Mouse (Mus musculus): ENCODE measurements at regions not wholly inside any gene's neighbourhood (a gene's known extent, or its start where the extent isn't known, plus 50 kb on each side); places are given as distances from the start of the nearest gene placed in this dataset.

- Histone ChIP-seq H3K4me3 (ENCODE audit: low read depth, low read length) (no peak overlapping the region), H3K9ac (replicated peaks; ENCODE audit: low read depth, low read length) (no peak overlapping the region), H3K36me3 (ENCODE audit: control insufficient read depth, insufficient read depth, low read length) (no peaks in the 10 kb centered on the region), H3K9me3 (ENCODE audit: control insufficient read depth, low read length) (no peaks in the 10 kb centered on the region), H3K4me2 (ENCODE audit: low read depth, low read length) (no peak overlapping the region), H3K4me1 (ENCODE audit: control insufficient read depth, insufficient read depth, low read length) (no peaks in the 10 kb centered on the region), H3K27me3 (ENCODE audit: control insufficient read depth, insufficient read depth, low read length) (no peaks in the 10 kb centered on the region), H3K27ac (ENCODE audit: low read depth, low read length) (no peak overlapping the region)
- no peak for ATAC-seq (ENCODE audit: low read depth)
Measured at GRCm38 (mm10) chr1:81912607-81913006, 320.3 kb upstream of the Gm9747 start.

- Histone ChIP-seq H3K9ac (replicated peaks; ENCODE audit: low read depth, low read length) (no peak overlapping the region), H3K27me3 (ENCODE audit: control insufficient read depth, insufficient read depth, low read length) (no peaks in the 10 kb centered on the region), H3K4me1 (ENCODE audit: control insufficient read depth, insufficient read depth, low read length) (no peaks in the 10 kb centered on the region), H3K4me3 (ENCODE audit: low read depth, low read length) (no peak overlapping the region), H3K9me3 (ENCODE audit: control insufficient read depth, low read length) (no peaks in the 10 kb centered on the region), H3K27ac (ENCODE audit: low read depth, low read length) (no peak overlapping the region), H3K36me3 (ENCODE audit: control insufficient read depth, insufficient read depth, low read length) (no peaks in the 10 kb centered on the region), H3K4me2 (ENCODE audit: low read depth, low read length) (no peak overlapping the region)
- WGBS: 91% methylated on average over 4 of the region's 4 CpGs
- no peak for ATAC-seq (ENCODE audit: low read depth)
Measured at GRCm38 (mm10) chr1:81913561-81913964, 319.3 kb upstream of the Gm9747 start.

GRCm38 (mm10) chr1:81916840-81917239 lies 316.1 kb upstream of the Gm9747 start:
- 80% methylated on average over 2 of the region's 2 CpGs for WGBS
- Histone ChIP-seq H3K9ac (replicated peaks; ENCODE audit: low read depth, low read length) (no peak overlapping the region), H3K36me3 (ENCODE audit: control insufficient read depth, insufficient read depth, low read length) (no peaks in the 10 kb centered on the region), H3K27ac (ENCODE audit: low read depth, low read length) (no peak overlapping the region), H3K4me1 (ENCODE audit: control insufficient read depth, insufficient read depth, low read length) (no peaks in the 10 kb centered on the region), H3K4me3 (ENCODE audit: low read depth, low read length) (no peak overlapping the region), H3K9me3 (ENCODE audit: control insufficient read depth, low read length) (no peaks in the 10 kb centered on the region), H3K27me3 (ENCODE audit: control insufficient read depth, insufficient read depth, low read length) (no peaks in the 10 kb centered on the region), H3K4me2 (ENCODE audit: low read depth, low read length) (no peak overlapping the region)
- ATAC-seq (ENCODE audit: low read depth): no peak

GRCm38 (mm10) chr1:81927721-81928120 lies 305.2 kb upstream of the Gm9747 start:
- H3K27ac ChIP-seq (ENCODE audit: low read depth, low read length): no peak overlapping the region
- no peak overlapping the region for H3K9ac ChIP-seq (replicated peaks; ENCODE audit: low read depth, low read length)
- WGBS: 93% methylated on average over 5 of the region's 5 CpGs
- no peaks in the 10 kb centered on the region for H3K9me3 ChIP-seq (ENCODE audit: control insufficient read depth, low read length)
- ATAC-seq (ENCODE audit: low read depth): no peak
- H3K27me3 ChIP-seq (ENCODE audit: control insufficient read depth, insufficient read depth, low read length): no peaks in the 10 kb centered on the region
- no peaks in the 10 kb centered on the region for H3K4me1 ChIP-seq (ENCODE audit: control insufficient read depth, insufficient read depth, low read length)
- H3K36me3 ChIP-seq (ENCODE audit: control insufficient read depth, insufficient read depth, low read length): no peaks in the 10 kb centered on the region
- H3K4me3 ChIP-seq (ENCODE audit: low read depth, low read length): no peak overlapping the region
- H3K4me2 ChIP-seq (ENCODE audit: low read depth, low read length): no peak overlapping the region

- Histone ChIP-seq H3K27ac (ENCODE audit: low read depth, low read length) (no peak overlapping the region), H3K4me1 (ENCODE audit: control insufficient read depth, insufficient read depth, low read length) (no peaks in the 10 kb centered on the region), H3K9me3 (ENCODE audit: control insufficient read depth, low read length) (no peaks in the 10 kb centered on the region), H3K4me3 (ENCODE audit: low read depth, low read length) (no peak overlapping the region), H3K27me3 (ENCODE audit: control insufficient read depth, insufficient read depth, low read length) (no peaks in the 10 kb centered on the region), H3K4me2 (ENCODE audit: low read depth, low read length) (no peak overlapping the region), H3K36me3 (ENCODE audit: control insufficient read depth, insufficient read depth, low read length) (no peaks in the 10 kb centered on the region), H3K9ac (replicated peaks; ENCODE audit: low read depth, low read length) (no peak overlapping the region)
- no peak for ATAC-seq (ENCODE audit: low read depth)
Measured at GRCm38 (mm10) chr1:81933064-81933463, 299.8 kb upstream of the Gm9747 start.

- H3K27ac ChIP-seq (ENCODE audit: low read depth, low read length): no peak overlapping the region
- ATAC-seq (ENCODE audit: low read depth): peak; percentile 65; the same call in 1 of the 2 replicates
- H3K36me3 ChIP-seq (ENCODE audit: control insufficient read depth, insufficient read depth, low read length): no peaks in the 10 kb centered on the region
- H3K4me1 ChIP-seq (ENCODE audit: control insufficient read depth, insufficient read depth, low read length): no peaks in the 10 kb centered on the region
- H3K27me3 ChIP-seq (ENCODE audit: control insufficient read depth, insufficient read depth, low read length): no peaks in the 10 kb centered on the region
- no peak overlapping the region for H3K9ac ChIP-seq (replicated peaks; ENCODE audit: low read depth, low read length)
- H3K4me3 ChIP-seq (ENCODE audit: low read depth, low read length): no peak overlapping the region
- 45% methylated on average over 5 of the region's 5 CpGs for WGBS
- no peaks in the 10 kb centered on the region for H3K9me3 ChIP-seq (ENCODE audit: control insufficient read depth, low read length)
- H3K4me2 ChIP-seq (ENCODE audit: low read depth, low read length): no peak overlapping the region
Measured at GRCm38 (mm10) chr1:81945236-81945635, 287.7 kb upstream of the Gm9747 start.

GRCm38 (mm10) chr1:81950140-81950550 lies 282.8 kb upstream of the Gm9747 start:
- no peaks in the 10 kb centered on the region for H3K36me3 ChIP-seq (ENCODE audit: control insufficient read depth, insufficient read depth, low read length)

GRCm38 (mm10) chr1:81950853-81951252 lies 282.1 kb upstream of the Gm9747 start:
- H3K4me2 ChIP-seq (ENCODE audit: low read depth, low read length): no peak overlapping the region
- WGBS: 79% methylated on average over 1 of the region's 1 CpGs
- H3K9ac ChIP-seq (replicated peaks; ENCODE audit: low read depth, low read length): no peak overlapping the region
- no peak overlapping the region for H3K27ac ChIP-seq (ENCODE audit: low read depth, low read length)
- ATAC-seq (ENCODE audit: low read depth): no peak
- no peaks in the 10 kb centered on the region for H3K9me3 ChIP-seq (ENCODE audit: control insufficient read depth, low read length)
- no peaks in the 10 kb centered on the region for H3K27me3 ChIP-seq (ENCODE audit: control insufficient read depth, insufficient read depth, low read length)
- no peaks in the 10 kb centered on the region for H3K36me3 ChIP-seq (ENCODE audit: control insufficient read depth, insufficient read depth, low read length)
- no peak overlapping the region for H3K4me3 ChIP-seq (ENCODE audit: low read depth, low read length)
- no peaks in the 10 kb centered on the region for H3K4me1 ChIP-seq (ENCODE audit: control insufficient read depth, insufficient read depth, low read length)

More at GRCm38 (mm10) chr1:81950140-81950550, 282.8 kb upstream of the Gm9747 start:
- no peaks in the 10 kb centered on the region for H3K27me3 ChIP-seq (ENCODE audit: control insufficient read depth, insufficient read depth, low read length)
- no peaks in the 10 kb centered on the region for H3K4me1 ChIP-seq (ENCODE audit: control insufficient read depth, insufficient read depth, low read length)
- no peaks in the 10 kb centered on the region for H3K9me3 ChIP-seq (ENCODE audit: control insufficient read depth, low read length)
- no peak overlapping the region for H3K4me2 ChIP-seq (ENCODE audit: low read depth, low read length)
- H3K4me3 ChIP-seq (ENCODE audit: low read depth, low read length): no peak overlapping the region
- no peak overlapping the region for H3K9ac ChIP-seq (replicated peaks; ENCODE audit: low read depth, low read length)
- H3K27ac ChIP-seq (ENCODE audit: low read depth, low read length): no peak overlapping the region
- ATAC-seq (ENCODE audit: low read depth): no peak
- 78% methylated on average over 3 of the region's 3 CpGs for WGBS

- Histone ChIP-seq H3K36me3 (ENCODE audit: control insufficient read depth, insufficient read depth, low read length) (no peaks in the 10 kb centered on the region), H3K9ac (replicated peaks; ENCODE audit: low read depth, low read length) (no peak overlapping the region), H3K4me3 (ENCODE audit: low read depth, low read length) (no peak overlapping the region), H3K4me2 (ENCODE audit: low read depth, low read length) (no peak overlapping the region), H3K4me1 (ENCODE audit: control insufficient read depth, insufficient read depth, low read length) (no peaks in the 10 kb centered on the region), H3K27me3 (ENCODE audit: control insufficient read depth, insufficient read depth, low read length) (no peaks in the 10 kb centered on the region), H3K9me3 (ENCODE audit: control insufficient read depth, low read length) (no peaks in the 10 kb centered on the region), H3K27ac (ENCODE audit: low read depth, low read length) (no peak overlapping the region)
- no peak for ATAC-seq (ENCODE audit: low read depth)
- whole genome bisulfite sequencing: 88% methylated on average over 4 of the region's 4 CpGs
Measured at GRCm38 (mm10) chr1:81951493-81952011, 281.4 kb upstream of the Gm9747 start.

GRCm38 (mm10) chr1:81952095-81952494 lies 280.8 kb upstream of the Gm9747 start:
- Histone ChIP-seq H3K4me2 (ENCODE audit: low read depth, low read length) (no peak overlapping the region), H3K36me3 (ENCODE audit: control insufficient read depth, insufficient read depth, low read length) (no peaks in the 10 kb centered on the region), H3K27me3 (ENCODE audit: control insufficient read depth, insufficient read depth, low read length) (no peaks in the 10 kb centered on the region), H3K4me1 (ENCODE audit: control insufficient read depth, insufficient read depth, low read length) (no peaks in the 10 kb centered on the region), H3K4me3 (ENCODE audit: low read depth, low read length) (no peak overlapping the region), H3K9me3 (ENCODE audit: control insufficient read depth, low read length) (no peaks in the 10 kb centered on the region), H3K27ac (ENCODE audit: low read depth, low read length) (no peak overlapping the region), H3K9ac (replicated peaks; ENCODE audit: low read depth, low read length) (no peak overlapping the region)
- no peak for ATAC-seq (ENCODE audit: low read depth)
- WGBS: 72% methylated on average over 3 of the region's 3 CpGs

All from neural tube, embryonic 14.5 days (tissue).